Mouse (Mus musculus): ENCODE results near the gene Csf3. TPM values are rescaled to one million over a fixed set of nuclear protein-coding genes. Genes with fewer than 3 reads are reported as not detected.
"Not testable (repeated sequence)": the region's sequence is repeated elsewhere in the genome, so short reads cannot be mapped to it uniquely, and the experiment has no call there.

Csf3 gene
- polyA plus RNA-seq (2012) = not detected in 2 replicates

DNA sequence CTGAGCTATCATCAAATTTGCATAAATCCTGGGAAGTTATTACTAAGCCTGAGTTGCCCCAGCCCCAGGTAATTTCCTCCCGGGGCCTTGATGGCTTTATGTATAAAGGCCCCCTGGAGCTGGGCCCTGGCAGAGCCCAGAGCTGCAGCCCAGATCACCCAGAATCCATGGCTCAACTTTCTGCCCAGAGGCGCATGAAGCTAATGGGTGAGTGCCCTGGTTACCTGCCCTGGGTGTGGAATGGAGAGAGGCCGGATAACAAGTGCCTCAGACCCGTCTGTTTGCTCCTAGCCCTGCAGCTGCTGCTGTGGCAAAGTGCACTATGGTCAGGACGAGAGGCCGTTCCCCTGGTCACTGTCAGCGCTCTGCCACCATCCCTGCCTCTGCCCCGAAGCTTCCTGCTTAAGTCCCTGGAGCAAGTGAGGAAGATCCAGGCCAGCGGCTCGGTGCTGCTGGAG, at the start of gene Csf3:
TSS of gene Csf3 (plus strand) at position 51 of the 458 bp plus-strand sequence.
- Histone ChIP-seq H3K9me3 (ENCODE audit: control insufficient read depth, low read length) (no peaks in the 10 kb centered on the region), H3K27me3 (ENCODE audit: control insufficient read depth) (no peaks in the 10 kb centered on the region; the same call in 1 of the 2 replicates), H3K36me3 (ENCODE audit: control insufficient read depth) (peaks cover 33% of the 10 kb centered on the region), H3K4me3 (replicated peaks) (no peak within 1 kb of the TSS), H3K4me1 (ENCODE audit: control insufficient read depth) (no peaks in the 10 kb centered on the region; the same call in 1 of the 2 replicates)
- no peak for TF ChIP-seq TAL1 (IDR thresholded peaks at IDR 0.05; ENCODE audit: low read length)
- TF ChIP-seq GATA1 (IDR thresholded peaks at IDR 0.05; ENCODE audit: low read length) = no peak

DNA sequence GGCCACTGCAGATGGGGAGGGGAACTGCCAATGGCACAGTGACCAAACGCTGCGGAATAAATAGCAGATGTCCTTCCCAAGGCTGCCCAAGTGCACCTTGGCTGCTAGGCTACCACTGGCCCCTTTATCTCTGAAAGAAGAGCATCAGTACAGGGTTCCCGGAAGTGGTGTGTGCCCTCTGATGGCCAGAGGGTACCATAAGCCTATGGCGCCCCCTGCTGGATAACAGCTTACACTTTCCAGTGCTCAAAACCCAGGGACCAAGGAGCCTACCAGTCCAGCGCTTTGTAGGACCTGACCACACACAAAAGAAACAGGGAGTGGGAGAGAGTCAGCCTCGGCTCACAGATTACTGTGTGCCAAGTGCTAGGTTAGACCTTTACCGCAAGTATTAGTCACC, 46.0 kb upstream of the Csf3 start:
- not testable (repeated sequence) for H3K27me3 ChIP-seq (ENCODE audit: control insufficient read depth); H3K9me3 ChIP-seq (ENCODE audit: control insufficient read depth, low read length); H3K4me3 ChIP-seq (replicated peaks); H3K4me1 ChIP-seq (ENCODE audit: control insufficient read depth); H3K36me3 ChIP-seq (ENCODE audit: control insufficient read depth)

DNA sequence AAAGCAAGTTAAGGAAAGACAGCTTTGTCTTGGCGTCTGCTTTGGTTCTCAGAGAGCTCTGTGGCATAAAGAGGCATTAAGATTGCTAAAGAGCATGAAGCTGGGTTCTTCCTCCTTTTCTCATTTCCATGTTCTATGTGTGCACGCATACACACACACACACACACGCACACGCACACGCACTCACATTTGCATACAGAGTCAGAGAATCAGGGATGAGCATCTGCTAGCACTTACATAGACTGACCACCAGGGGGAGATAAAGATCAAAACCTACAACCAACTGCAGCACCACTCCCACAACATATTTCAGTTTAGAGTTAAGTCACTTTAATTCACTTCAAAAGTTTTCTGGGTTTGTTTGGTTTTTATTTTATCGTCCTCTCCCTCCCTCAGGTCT, 40.5 kb upstream of the Csf3 start:
- no peak overlapping the region for H3K4me3 ChIP-seq (replicated peaks)
- no peaks in the 10 kb centered on the region for H3K36me3 ChIP-seq (ENCODE audit: control insufficient read depth)
- H3K4me1 ChIP-seq (ENCODE audit: control insufficient read depth) = peaks cover 5% of the 10 kb centered on the region; the same call in 1 of the 2 replicates
- no peaks in the 10 kb centered on the region for H3K9me3 ChIP-seq (ENCODE audit: control insufficient read depth, low read length)
- TF ChIP-seq TAL1 (IDR thresholded peaks at IDR 0.05; ENCODE audit: low read length) (no peak), GATA1 (IDR thresholded peaks at IDR 0.05; ENCODE audit: low read length) (no peak)
- H3K27me3 ChIP-seq (ENCODE audit: control insufficient read depth) = peaks cover 20% of the 10 kb centered on the region

DNA sequence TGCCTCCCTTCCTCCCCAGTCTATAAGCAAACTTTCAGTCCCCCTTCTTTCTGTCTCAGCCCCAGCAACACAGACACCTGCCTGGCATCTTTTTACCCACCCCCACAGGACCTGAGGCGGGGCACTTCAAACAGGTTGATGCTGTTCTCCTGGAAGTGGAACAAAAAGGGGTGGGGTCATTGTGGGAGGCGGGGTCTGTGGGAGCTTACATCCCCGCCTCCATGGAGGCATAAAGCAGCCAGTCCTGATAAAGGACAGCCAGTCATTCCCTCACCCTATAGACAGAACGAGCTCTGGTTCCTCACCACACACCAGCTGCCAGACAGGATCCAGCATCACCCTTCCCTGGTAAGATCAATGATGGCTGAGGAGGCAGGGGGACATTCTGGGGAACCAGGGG, 37.0 kb upstream of the Csf3 start, which contains the start of gene Gsdma:
TSS of gene Gsdma (plus strand) at position 261 of the 400 bp plus-strand sequence.
- Histone ChIP-seq H3K27me3 (ENCODE audit: control insufficient read depth) (peaks cover 49% of the 10 kb centered on the region), H3K9me3 (ENCODE audit: control insufficient read depth, low read length) (no peaks in the 10 kb centered on the region), H3K4me1 (ENCODE audit: control insufficient read depth) (peaks cover 5% of the 10 kb centered on the region; the same call in 1 of the 2 replicates), H3K36me3 (ENCODE audit: control insufficient read depth) (no peaks in the 10 kb centered on the region), H3K4me3 (replicated peaks) (no peak within 1 kb of the TSS)
- TF ChIP-seq GATA1 (IDR thresholded peaks at IDR 0.05; ENCODE audit: low read length) (no peak), TAL1 (IDR thresholded peaks at IDR 0.05; ENCODE audit: low read length) (no peak)

DNA sequence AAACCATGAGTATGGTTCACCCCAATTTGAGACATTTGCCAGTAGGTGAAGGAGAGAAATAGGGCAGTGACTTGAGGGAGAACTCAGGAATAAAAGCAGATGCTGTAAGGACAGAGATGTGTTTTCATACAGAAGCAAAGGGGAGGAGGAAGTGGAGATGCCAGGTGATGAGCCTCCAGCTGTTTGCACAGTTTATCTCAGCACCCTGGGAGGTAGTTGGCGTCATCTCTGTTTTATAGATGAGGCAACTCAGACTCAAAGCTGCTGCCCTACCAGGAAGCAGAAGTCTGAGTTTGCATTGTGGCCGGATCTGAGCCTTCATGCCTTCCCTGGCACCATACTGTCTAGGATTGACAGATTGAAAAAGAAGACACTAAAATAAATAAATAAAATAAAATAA, 32.1 kb upstream of the Csf3 start:
- no peak overlapping the region for H3K4me3 ChIP-seq (replicated peaks)
- H3K4me1 ChIP-seq (ENCODE audit: control insufficient read depth) = peaks cover 25% of the 10 kb centered on the region
- TF ChIP-seq TAL1 (IDR thresholded peaks at IDR 0.05; ENCODE audit: low read length) (no peak), GATA1 (IDR thresholded peaks at IDR 0.05; ENCODE audit: low read length) (no peak)
- no peaks in the 10 kb centered on the region for H3K36me3 ChIP-seq (ENCODE audit: control insufficient read depth)
- no peaks in the 10 kb centered on the region for H3K9me3 ChIP-seq (ENCODE audit: control insufficient read depth, low read length)
- H3K27me3 ChIP-seq (ENCODE audit: control insufficient read depth) = peaks cover 44% of the 10 kb centered on the region

DNA sequence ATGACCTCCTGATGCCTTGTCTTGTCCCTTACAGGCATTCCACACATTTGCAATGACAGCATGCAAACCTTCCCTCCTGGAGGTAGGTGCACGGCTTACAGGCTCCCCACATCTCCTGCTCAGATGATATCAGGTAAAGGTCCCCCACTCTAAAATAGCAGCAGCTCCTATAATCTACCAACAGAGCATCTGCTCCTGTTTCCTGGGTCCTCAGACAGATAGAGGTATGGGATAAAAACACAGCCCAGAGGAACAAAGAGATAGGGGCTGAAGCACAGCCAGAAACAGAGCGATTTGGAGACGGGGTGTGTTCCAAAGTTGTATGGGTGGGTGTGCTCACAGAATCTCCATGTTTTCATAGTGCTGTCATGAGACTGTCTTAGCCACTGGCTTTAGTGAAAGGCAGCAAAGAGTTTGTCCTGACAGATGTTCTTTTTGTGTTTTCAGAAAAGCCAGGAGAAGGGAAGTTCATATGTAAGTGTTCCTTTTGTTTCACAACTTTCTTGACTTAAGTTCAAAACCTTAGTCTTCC, 29.7 kb upstream of the Csf3 start:
- Histone ChIP-seq H3K4me3 (replicated peaks) (no peak overlapping the region), H3K4me1 (ENCODE audit: control insufficient read depth) (peaks cover 24% of the 10 kb centered on the region), H3K27me3 (ENCODE audit: control insufficient read depth) (peaks cover 43% of the 10 kb centered on the region), H3K9me3 (ENCODE audit: control insufficient read depth, low read length) (no peaks in the 10 kb centered on the region), H3K36me3 (ENCODE audit: control insufficient read depth) (no peaks in the 10 kb centered on the region)
- TF ChIP-seq TAL1 (IDR thresholded peaks at IDR 0.05; ENCODE audit: low read length) = no peak
- no peak for TF ChIP-seq GATA1 (IDR thresholded peaks at IDR 0.05; ENCODE audit: low read length)

DNA sequence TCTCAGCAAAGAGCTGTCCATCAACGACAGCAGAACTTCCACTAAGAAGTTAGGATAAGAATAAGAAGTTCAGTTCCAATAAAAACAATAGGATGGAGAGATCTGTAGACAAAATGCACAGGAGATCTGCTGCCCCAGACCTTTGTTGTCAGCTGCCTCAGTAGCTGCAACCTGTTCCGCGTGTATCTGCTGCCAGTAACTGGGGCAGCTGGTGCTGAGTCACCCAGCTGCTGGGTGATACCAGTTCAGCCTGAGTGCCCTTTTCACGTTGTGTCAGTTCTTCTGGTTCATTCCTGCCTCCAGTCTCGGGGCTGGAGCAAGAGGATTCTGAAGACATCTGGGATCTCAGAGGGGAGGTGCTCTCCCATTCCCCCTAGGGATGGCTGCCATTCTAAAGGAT, 29.2 kb upstream of the Csf3 start:
- H3K4me3 ChIP-seq (replicated peaks) = no peak overlapping the region
- peaks cover 24% of the 10 kb centered on the region for H3K4me1 ChIP-seq (ENCODE audit: control insufficient read depth)
- TF ChIP-seq GATA1 (IDR thresholded peaks at IDR 0.05; ENCODE audit: low read length) = no peak
- no peaks in the 10 kb centered on the region for H3K36me3 ChIP-seq (ENCODE audit: control insufficient read depth)
- H3K9me3 ChIP-seq (ENCODE audit: control insufficient read depth, low read length) = no peaks in the 10 kb centered on the region
- H3K27me3 ChIP-seq (ENCODE audit: control insufficient read depth) = peaks cover 38% of the 10 kb centered on the region

DNA sequence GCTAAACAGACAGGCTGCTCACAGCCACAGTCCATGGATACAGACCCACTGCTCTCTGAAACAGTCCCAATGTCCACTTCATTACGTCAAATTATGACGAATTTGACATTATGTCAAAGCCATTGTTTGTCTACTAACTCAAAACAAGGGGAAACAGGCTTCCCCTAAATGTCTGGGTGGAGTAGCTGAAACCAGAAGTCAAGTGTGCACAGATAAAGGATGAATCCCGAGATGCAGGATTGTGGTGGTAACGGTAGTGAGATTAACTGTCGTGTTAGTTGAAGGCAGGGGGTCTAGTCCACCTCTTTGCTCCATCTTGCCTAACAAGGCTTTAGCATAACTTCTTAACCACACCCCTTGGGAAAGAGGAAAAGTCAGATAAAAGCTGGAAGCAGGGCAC, 28.6 kb upstream of the Csf3 start:
- Histone ChIP-seq H3K4me3 (replicated peaks) (no peak overlapping the region), H3K36me3 (ENCODE audit: control insufficient read depth) (no peaks in the 10 kb centered on the region), H3K4me1 (ENCODE audit: control insufficient read depth) (peaks cover 24% of the 10 kb centered on the region), H3K27me3 (ENCODE audit: control insufficient read depth) (peaks cover 31% of the 10 kb centered on the region), H3K9me3 (ENCODE audit: control insufficient read depth, low read length) (no peaks in the 10 kb centered on the region)
- TF ChIP-seq TAL1 (IDR thresholded peaks at IDR 0.05; ENCODE audit: low read length) (no peak), GATA1 (IDR thresholded peaks at IDR 0.05; ENCODE audit: low read length) (no peak)

DNA sequence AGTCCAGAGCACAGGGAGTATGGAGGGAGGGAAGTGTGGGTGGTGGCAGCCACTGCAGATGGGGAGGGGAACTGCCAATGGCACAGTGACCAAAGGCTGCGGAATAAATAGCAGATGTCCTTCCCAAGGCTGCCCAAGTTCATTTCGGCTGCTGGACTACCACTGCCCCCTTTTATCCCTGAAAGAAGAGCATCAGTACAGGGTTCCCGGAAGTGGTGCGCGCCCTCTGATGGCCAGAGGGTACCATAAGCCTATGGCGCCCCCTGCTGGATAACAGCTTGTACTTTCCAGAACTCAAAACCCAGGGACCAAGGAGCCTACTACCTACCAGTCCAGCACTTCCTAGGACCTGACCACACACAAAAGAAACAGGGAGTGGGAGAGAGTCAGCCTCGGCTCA, 27.9 kb upstream of the Csf3 start:
- H3K4me1 ChIP-seq (ENCODE audit: control insufficient read depth) = peaks cover 24% of the 10 kb centered on the region
- not testable (repeated sequence) for H3K36me3 ChIP-seq (ENCODE audit: control insufficient read depth); H3K9me3 ChIP-seq (ENCODE audit: control insufficient read depth, low read length); H3K4me3 ChIP-seq (replicated peaks)
- peaks cover 25% of the 10 kb centered on the region for H3K27me3 ChIP-seq (ENCODE audit: control insufficient read depth)

DNA sequence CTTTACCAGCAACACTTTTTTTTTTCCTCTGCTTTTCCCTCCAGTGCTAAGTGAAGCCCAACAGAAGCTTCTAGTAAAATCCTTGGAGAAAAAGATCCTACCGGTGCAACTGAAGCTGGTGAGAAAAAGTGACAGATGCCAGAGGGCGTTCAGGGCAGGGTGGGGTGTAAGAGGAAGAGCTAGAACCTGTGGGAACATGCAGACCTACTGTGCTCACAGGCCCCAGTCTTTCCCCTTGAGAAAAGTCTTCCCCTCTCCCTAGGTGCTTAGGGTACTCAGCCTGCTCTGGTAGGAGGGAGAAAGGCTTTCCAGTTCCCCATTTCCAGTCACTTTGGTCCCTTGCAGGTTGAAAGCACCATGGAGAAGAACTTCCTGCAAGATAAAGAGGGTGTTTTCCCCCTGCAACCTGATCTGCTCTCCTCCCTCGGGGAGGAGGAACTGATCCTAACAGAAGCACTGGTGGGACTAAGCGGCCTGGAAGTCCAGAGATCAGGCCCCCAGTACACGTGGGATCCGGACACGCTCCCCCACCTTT, 25.2 kb upstream of the Csf3 start:
- TF ChIP-seq TAL1 (IDR thresholded peaks at IDR 0.05; ENCODE audit: low read length) (no peak), GATA1 (IDR thresholded peaks at IDR 0.05; ENCODE audit: low read length) (no peak)
- H3K4me3 ChIP-seq (replicated peaks) = no peak overlapping the region
- peaks cover 25% of the 10 kb centered on the region for H3K4me1 ChIP-seq (ENCODE audit: control insufficient read depth)
- H3K36me3 ChIP-seq (ENCODE audit: control insufficient read depth) = no peaks in the 10 kb centered on the region
- peaks cover 3% of the 10 kb centered on the region for H3K27me3 ChIP-seq (ENCODE audit: control insufficient read depth)
- H3K9me3 ChIP-seq (ENCODE audit: control insufficient read depth, low read length) = no peaks in the 10 kb centered on the region
